Mouse (Mus musculus): ENCODE results near the gene Zbtb16. TPM values are rescaled to one million over a fixed set of nuclear protein-coding genes. Genes with fewer than 3 reads are reported as not detected.

The Zbtb16 gene
- polyA plus RNA-seq, 1 experiment from 2014 or later = 0.28 TPM

DNA sequence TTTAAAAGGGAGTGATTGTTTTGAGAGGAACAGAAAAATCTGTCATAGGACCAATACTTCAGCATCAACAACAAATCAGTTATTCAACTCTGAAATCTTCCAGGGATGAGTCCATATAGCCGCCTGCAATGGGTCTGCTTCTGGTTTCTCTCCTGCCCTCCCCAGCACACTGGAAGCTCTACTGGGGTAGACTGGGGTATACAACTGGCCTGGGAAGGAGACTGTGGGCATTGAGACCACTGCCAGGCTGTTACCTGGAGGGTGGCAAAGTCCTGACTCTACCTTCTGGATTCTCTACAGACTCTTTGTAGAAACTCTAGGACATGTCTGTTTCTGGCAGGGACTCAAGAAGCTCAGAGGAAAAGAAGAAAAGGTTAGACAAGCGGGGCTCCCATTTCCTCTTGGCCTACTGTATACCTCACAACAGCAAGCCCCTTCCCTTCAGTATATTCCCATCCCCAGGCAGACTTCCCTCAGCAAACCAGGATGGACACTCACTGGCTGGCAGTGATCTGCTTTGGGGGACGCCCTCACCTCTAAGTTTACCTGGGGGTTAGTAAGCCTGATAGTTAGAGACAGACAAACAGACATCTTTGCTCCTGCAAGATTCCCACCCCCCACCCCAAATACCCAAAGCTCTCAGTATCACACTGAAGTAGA, 113.6 kb downstream of the Zbtb16 start:
- Histone ChIP-seq H3K9me3 (replicated peaks; ENCODE audit: low read length) (no peaks in the 10 kb centered on the region), H3K9ac (ENCODE audit: low read depth, low read length) (no peak overlapping the region), H3K27ac (peak overlapping the region; percentile 36; the same call in 1 of the 2 replicates), H3K27me3 (ENCODE audit: insufficient read depth, low read length) (0 out of 2 replicates have a peak, but pooled peaks cover 2% of the 10 kb centered on the region), H3K36me3 (ENCODE audit: insufficient read depth, low read length) (no peaks in the 10 kb centered on the region), H3K4me3 (replicated peaks; ENCODE audit: low read depth, low read length) (no peak overlapping the region), H3K4me1 (replicated peaks; ENCODE audit: insufficient read depth, low read length) (0 out of 2 replicates have a peak, but pooled peaks cover 3% of the 10 kb centered on the region), H3K4me2 (ENCODE audit: low read length) (no peak overlapping the region)
- DNase-seq (ENCODE audit: low spot score) (no peak), ATAC-seq (replicated peaks; ENCODE audit: low FRiP score, low read depth) (no peak)
- TF ChIP-seq CTCF (IDR thresholded peaks at IDR 0.05; ENCODE audit: low read depth) = no peak
- WGBS = 86% methylated on average over 3 of the region's 3 CpGs

DNA sequence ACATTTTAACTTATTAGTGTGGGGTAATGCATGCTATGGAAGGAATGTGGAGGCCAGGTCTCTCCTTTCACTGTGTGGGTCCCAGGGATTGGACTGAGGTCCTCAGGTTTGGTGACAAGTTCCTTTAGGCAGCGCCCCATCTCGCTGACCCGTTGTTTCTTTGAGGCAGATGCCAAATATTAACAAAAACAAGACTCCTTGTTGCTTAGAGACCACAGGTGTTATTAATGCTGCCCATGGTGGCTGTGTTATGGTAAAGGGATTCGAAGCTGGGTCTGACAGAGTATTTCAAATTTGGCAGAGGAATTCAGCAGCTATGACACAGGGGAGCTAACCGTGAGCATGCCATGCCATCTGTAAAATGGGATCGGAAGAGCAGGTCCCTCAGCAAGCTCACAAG, 114.4 kb downstream of the Zbtb16 start:
- Histone ChIP-seq H3K27ac (no peak overlapping the region), H3K36me3 (ENCODE audit: insufficient read depth, low read length) (no peaks in the 10 kb centered on the region), H3K4me3 (replicated peaks; ENCODE audit: low read depth, low read length) (no peak overlapping the region), H3K9me3 (replicated peaks; ENCODE audit: low read length) (no peaks in the 10 kb centered on the region), H3K4me2 (ENCODE audit: low read length) (no peak overlapping the region), H3K4me1 (replicated peaks; ENCODE audit: insufficient read depth, low read length) (0 out of 2 replicates have a peak, but pooled peaks cover 3% of the 10 kb centered on the region), H3K9ac (ENCODE audit: low read depth, low read length) (no peak overlapping the region), H3K27me3 (ENCODE audit: insufficient read depth, low read length) (0 out of 2 replicates have a peak, but pooled peaks cover 2% of the 10 kb centered on the region)
- no peak for ATAC-seq (replicated peaks; ENCODE audit: low FRiP score, low read depth)
- no peak for TF ChIP-seq CTCF (IDR thresholded peaks at IDR 0.05; ENCODE audit: low read depth)
- 91% methylated on average over 6 of the region's 6 CpGs for WGBS
- DNase-seq (ENCODE audit: low spot score) = no peak

DNA sequence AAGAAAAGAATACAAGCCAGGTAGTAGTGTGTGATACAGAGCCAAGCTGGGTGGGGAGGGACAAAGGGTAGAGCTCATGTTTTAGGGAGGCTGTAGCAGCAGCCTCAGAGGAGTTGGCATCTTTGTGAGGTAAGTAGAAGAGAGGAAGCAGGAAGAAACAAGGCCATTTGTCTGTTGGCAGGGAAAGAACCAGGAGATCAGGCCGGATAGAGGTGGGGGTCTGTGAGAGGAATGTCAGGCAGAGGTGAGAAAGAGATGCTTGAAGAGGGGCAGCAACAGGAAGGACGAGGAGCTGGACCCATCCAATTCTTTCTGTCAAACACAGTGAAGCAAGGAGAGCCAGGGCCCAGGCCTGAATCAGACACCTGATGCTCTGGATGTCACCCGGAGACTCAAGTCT, 114.8 kb downstream of the Zbtb16 start:
- no peak overlapping the region for H3K4me2 ChIP-seq (ENCODE audit: low read length)
- no peaks in the 10 kb centered on the region for H3K36me3 ChIP-seq (ENCODE audit: insufficient read depth, low read length)
- no peak overlapping the region for H3K9ac ChIP-seq (ENCODE audit: low read depth, low read length)
- 58% methylated on average over 3 of the region's 3 CpGs for WGBS
- H3K4me3 ChIP-seq (replicated peaks; ENCODE audit: low read depth, low read length) = no peak overlapping the region
- H3K27me3 ChIP-seq (ENCODE audit: insufficient read depth, low read length) = 0 out of 2 replicates have a peak, but pooled peaks cover 2% of the 10 kb centered on the region
- no peaks in the 10 kb centered on the region for H3K9me3 ChIP-seq (replicated peaks; ENCODE audit: low read length)
- H3K27ac ChIP-seq = no peak overlapping the region
- DNase-seq (ENCODE audit: low spot score) = no peak
- H3K4me1 ChIP-seq (replicated peaks; ENCODE audit: insufficient read depth, low read length) = 0 out of 2 replicates have a peak, but pooled peaks cover 3% of the 10 kb centered on the region
- TF ChIP-seq CTCF (IDR thresholded peaks at IDR 0.05; ENCODE audit: low read depth) = no peak
- ATAC-seq (replicated peaks; ENCODE audit: low FRiP score, low read depth) = no peak

DNA sequence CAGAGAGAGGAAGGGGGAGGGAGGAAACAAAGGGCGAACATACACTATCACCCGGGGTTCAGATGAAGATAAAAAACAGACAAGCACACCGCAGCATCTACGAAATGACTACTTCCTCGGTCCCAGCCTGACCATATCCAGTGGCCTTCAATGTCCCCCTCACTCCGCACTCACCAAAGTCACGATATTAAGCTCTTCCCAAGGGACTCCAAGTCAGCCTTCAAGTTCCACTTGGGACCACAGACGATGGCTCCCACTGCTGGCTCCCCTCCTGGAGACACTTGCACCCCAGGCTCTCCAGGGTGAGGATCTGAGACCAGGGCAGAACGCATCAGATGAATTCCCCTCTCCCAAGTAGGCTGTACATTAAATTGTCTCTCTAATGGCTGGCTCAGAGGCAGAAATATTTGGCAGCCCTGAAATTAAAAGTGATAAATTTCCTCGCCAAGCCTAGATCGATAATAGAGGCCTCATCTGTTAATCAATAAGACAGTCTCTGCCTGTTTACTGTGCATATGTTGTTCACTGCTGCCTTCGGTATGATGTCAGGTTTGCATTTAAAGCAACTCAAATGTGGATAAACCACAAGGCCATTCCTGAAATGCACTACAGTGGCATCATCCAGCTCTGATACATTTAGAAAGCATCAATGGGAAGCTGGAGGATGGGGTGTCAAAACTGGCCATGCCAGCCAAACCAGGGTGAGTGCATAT, 115.6 kb downstream of the Zbtb16 start:
- no peaks in the 10 kb centered on the region for H3K36me3 ChIP-seq (ENCODE audit: insufficient read depth, low read length)
- H3K4me2 ChIP-seq (ENCODE audit: low read length) = no peak overlapping the region
- no peaks in the 10 kb centered on the region for H3K27me3 ChIP-seq (ENCODE audit: insufficient read depth, low read length)
- 0 out of 2 replicates have a peak, but pooled peaks cover 3% of the 10 kb centered on the region for H3K4me1 ChIP-seq (replicated peaks; ENCODE audit: insufficient read depth, low read length)
- H3K9ac ChIP-seq (ENCODE audit: low read depth, low read length) = no peak overlapping the region
- DNase-seq (ENCODE audit: low spot score) (no peak), ATAC-seq (replicated peaks; ENCODE audit: low FRiP score, low read depth) (no peak)
- TF ChIP-seq CTCF (IDR thresholded peaks at IDR 0.05; ENCODE audit: low read depth) = no peak
- H3K9me3 ChIP-seq (replicated peaks; ENCODE audit: low read length) = no peaks in the 10 kb centered on the region
- WGBS = 82% methylated on average over 12 of the region's 12 CpGs
- no peak overlapping the region for H3K27ac ChIP-seq
- no peak overlapping the region for H3K4me3 ChIP-seq (replicated peaks; ENCODE audit: low read depth, low read length)

DNA sequence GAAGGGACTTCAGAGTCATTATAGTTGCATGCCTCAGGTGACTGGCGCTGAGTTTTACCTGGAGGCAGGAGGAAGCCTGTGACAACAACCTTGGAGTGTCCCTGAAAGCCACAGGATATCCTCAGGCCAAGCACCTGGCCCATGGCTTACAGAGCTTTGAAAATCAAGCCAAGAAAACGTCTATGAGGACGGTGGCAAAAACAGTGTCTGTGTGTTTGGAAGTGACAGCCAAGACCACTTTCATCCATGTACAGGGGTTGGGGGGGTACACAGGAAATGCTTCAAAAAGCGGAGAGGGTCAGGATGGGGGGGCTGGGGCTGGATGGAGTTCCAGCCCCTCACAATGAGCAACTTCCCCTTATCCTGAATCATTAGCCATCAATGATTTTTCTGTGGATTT, 116.4 kb downstream of the Zbtb16 start:
- Histone ChIP-seq H3K4me1 (replicated peaks; ENCODE audit: insufficient read depth, low read length) (0 out of 2 replicates have a peak, but pooled peaks cover 3% of the 10 kb centered on the region), H3K36me3 (ENCODE audit: insufficient read depth, low read length) (no peaks in the 10 kb centered on the region), H3K4me2 (ENCODE audit: low read length) (no peak overlapping the region), H3K4me3 (replicated peaks; ENCODE audit: low read depth, low read length) (no peak overlapping the region), H3K9ac (ENCODE audit: low read depth, low read length) (no peak overlapping the region), H3K27ac (no peak overlapping the region), H3K27me3 (ENCODE audit: insufficient read depth, low read length) (no peaks in the 10 kb centered on the region), H3K9me3 (replicated peaks; ENCODE audit: low read length) (no peaks in the 10 kb centered on the region)
- 77% methylated on average over 4 of the region's 4 CpGs for WGBS
- DNase-seq (ENCODE audit: low spot score) = no peak
- no peak for ATAC-seq (replicated peaks; ENCODE audit: low FRiP score, low read depth)
- no peak for TF ChIP-seq CTCF (IDR thresholded peaks at IDR 0.05; ENCODE audit: low read depth)

DNA sequence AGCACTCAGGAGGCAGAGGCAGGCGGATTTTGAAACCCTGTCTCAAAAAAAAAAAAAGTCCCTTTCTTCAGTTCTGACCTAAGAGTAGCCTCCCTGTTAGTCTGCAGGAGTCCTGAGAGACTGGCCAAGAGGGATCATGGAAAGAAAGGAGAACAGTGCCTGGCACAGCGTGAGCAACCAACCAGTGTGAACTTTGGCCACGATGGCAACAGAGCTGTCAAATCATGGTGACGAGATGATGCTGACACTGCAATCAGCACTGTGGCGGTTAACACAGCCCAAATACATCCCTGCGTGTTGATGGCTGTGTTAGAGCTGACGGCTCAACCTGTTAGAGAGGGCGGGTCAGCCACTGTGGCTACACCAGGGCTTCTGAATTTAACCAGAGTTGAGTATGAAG, 119.5 kb downstream of the Zbtb16 start:
- no peak for TF ChIP-seq CTCF (IDR thresholded peaks at IDR 0.05; ENCODE audit: low read depth)
- 90% methylated on average over 8 of the region's 8 CpGs for WGBS
- no peak for DNase-seq (ENCODE audit: low spot score)

More for the DNA sequence above, 119.5 kb downstream of the Zbtb16 start:
- H3K36me3 ChIP-seq (ENCODE audit: insufficient read depth, low read length) = no peaks in the 10 kb centered on the region
- H3K4me3 ChIP-seq (replicated peaks; ENCODE audit: low read depth, low read length) = no peak overlapping the region
- H3K9ac ChIP-seq (ENCODE audit: low read depth, low read length) = no peak overlapping the region
- H3K4me1 ChIP-seq (replicated peaks; ENCODE audit: insufficient read depth, low read length) = peaks cover 2% of the 10 kb centered on the region; the same call in 1 of the 2 replicates
- ATAC-seq (replicated peaks; ENCODE audit: low FRiP score, low read depth) = no peak
- H3K27ac ChIP-seq = no peak overlapping the region
- no peaks in the 10 kb centered on the region for H3K9me3 ChIP-seq (replicated peaks; ENCODE audit: low read length)
- no peak overlapping the region for H3K4me2 ChIP-seq (ENCODE audit: low read length)
- no peaks in the 10 kb centered on the region for H3K27me3 ChIP-seq (ENCODE audit: insufficient read depth, low read length)

All from kidney, postnatal 0 days (tissue).